ENCODE assay signal across 29 mouse cellular contexts in the genomic region with DNA sequence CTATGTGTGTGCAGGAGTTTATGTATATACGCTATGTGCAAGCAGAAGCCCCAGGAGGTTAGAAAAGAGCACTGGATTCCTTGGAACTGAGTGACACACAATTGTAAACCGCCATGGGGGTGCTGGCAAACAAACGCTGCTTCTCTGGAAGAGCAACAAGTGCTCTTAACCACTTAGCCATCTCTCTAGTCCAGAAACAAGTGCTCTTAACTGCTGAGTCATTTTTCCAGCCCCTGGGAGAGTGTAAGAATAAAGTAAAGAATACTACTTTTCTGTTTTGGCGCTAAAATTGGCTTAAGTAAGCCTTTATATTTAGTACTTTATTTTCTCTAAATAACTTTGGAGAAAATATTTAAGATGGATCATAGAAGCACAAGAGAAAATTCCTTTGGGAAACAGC. TPM values are rescaled to one million over a fixed set of nuclear protein-coding genes. Genes with fewer than 3 reads are reported as not detected.
DNase-seq lines count a peak whose midpoint lies in the region; ATAC-seq and TF ChIP-seq lines count a peak whose summit lies in the region.
"Had no signal": no experiment of that assay in that cellular context is flagged by ENCODE, and none has a peak within 500 bp of the region (broad histone marks: within the 10 kb centered on the region; RNA-seq: fewer than 3 reads in every experiment).

No protein-coding gene starts in this region.

- no peak for TF ChIP-seq POLR2A in lung, adult 2 months (IDR thresholded peaks at IDR 0.05; ENCODE audit: borderline replicate concordance, extremely low read depth, low read depth, low read length)

- TF ChIP-seq CTCF in lung, adult 2 months (IDR thresholded peaks at IDR 0.05; ENCODE audit: insufficient read depth, low read length), result no peak

- H3K4me3 ChIP-seq in lung, embryonic 16.5 days (ENCODE audit: low read length), result no peak overlapping the region
- no peak overlapping the region for H3K4me3 ChIP-seq in lung, adult 2 months (replicated peaks; ENCODE audit: extremely low read depth, low read depth, low read length)
- no peak overlapping the region for H3K4me3 ChIP-seq in liver, embryonic 11.5 days (ENCODE audit: low read depth, low read length)
- H3K4me3 ChIP-seq: embryonic facial prominence, embryonic 12.5 days; embryonic facial prominence, embryonic 15.5 days; heart, embryonic 12.5 days; heart, embryonic 15.5 days; hindbrain, embryonic 10.5 days; hindbrain, embryonic 13.5 days had no signal

- 0 out of 2 replicates have a peak, but pooled peaks cover 2% of the 10 kb centered on the region for H3K9me3 ChIP-seq in lung, embryonic 16.5 days (ENCODE audit: control insufficient read depth, low read length)
- H3K9me3 ChIP-seq in liver, embryonic 11.5 days (ENCODE audit: control insufficient read depth, low read length), result no peaks in the 10 kb centered on the region
- H3K9me3 ChIP-seq: embryonic facial prominence, embryonic 12.5 days; embryonic facial prominence, embryonic 15.5 days; G1E; heart, embryonic 15.5 days; hindbrain, embryonic 10.5 days; hindbrain, embryonic 13.5 days had no signal

- no peaks in the 10 kb centered on the region for H3K4me1 ChIP-seq in lung, embryonic 16.5 days (replicated peaks; ENCODE audit: control insufficient read depth, insufficient read depth, low read length)
- no peaks in the 10 kb centered on the region for H3K4me1 ChIP-seq in lung, adult 2 months (ENCODE audit: control insufficient read depth, insufficient read depth, low read length)
- no peaks in the 10 kb centered on the region for H3K4me1 ChIP-seq in liver, embryonic 11.5 days (replicated peaks; ENCODE audit: control insufficient read depth, insufficient read depth, low read length)
- H3K4me1 ChIP-seq: embryonic facial prominence, embryonic 12.5 days; embryonic facial prominence, embryonic 15.5 days; hindbrain, embryonic 13.5 days had no signal

- ATAC-seq in lung, embryonic 16.5 days (ENCODE audit: low read depth), result 0 out of 2 replicates have a peak, but pooled peaks have one; percentile 45
- ATAC-seq in liver, embryonic 11.5 days (replicated peaks; ENCODE audit: low FRiP score), result no peak
- ATAC-seq: forebrain, embryonic 14.5 days; forebrain, postnatal 0 days; hindbrain, embryonic 16.5 days; Patski had no signal

- H3K27me3 ChIP-seq in lung, embryonic 16.5 days (ENCODE audit: control insufficient read depth, insufficient read depth, low read depth, low read length), result no peaks in the 10 kb centered on the region
- H3K27me3 ChIP-seq in liver, embryonic 11.5 days (replicated peaks; ENCODE audit: control insufficient read depth, insufficient read depth, low read length), result no peaks in the 10 kb centered on the region
- H3K27me3 ChIP-seq: embryonic facial prominence, embryonic 12.5 days; embryonic facial prominence, embryonic 15.5 days; heart, embryonic 12.5 days; heart, embryonic 15.5 days; hindbrain, embryonic 13.5 days; Patski had no signal

- DNase-seq in lung, adult 2 months, result no peak
- peak; percentile 44 for DNase-seq in R1 (ENCODE audit: low read depth, low spot score)
- DNase-seq in lung, postnatal 36 days, result peak; percentile 44
- DNase-seq in liver, embryonic 11.5 days (ENCODE audit: low spot score), result no peak
- no peak for DNase-seq in neural tube, embryonic 10.5 days (ENCODE audit: extremely low spot score, low spot score)
- DNase-seq: adrenal gland, adult 2 months; adrenal gland, postnatal 14 days; cerebellum, adult 11 months; cerebellum, adult 2 months; cerebellum, adult 9-11 months; cerebellum, postnatal 25 days; forebrain, postnatal 0 days; gastrocnemius, postnatal 25 days; heart, adult 18-20 months; heart, postnatal 10 days; heart, postnatal 36 days had no signal

- H3K27ac ChIP-seq in lung, embryonic 16.5 days (ENCODE audit: low read length), result no peak overlapping the region
- H3K27ac ChIP-seq in liver, embryonic 11.5 days (ENCODE audit: low read depth, low read length), result no peak overlapping the region
- H3K27ac ChIP-seq: embryonic facial prominence, embryonic 12.5 days; embryonic facial prominence, embryonic 15.5 days; heart, embryonic 15.5 days; hindbrain, embryonic 10.5 days; hindbrain, embryonic 13.5 days had no signal

- H3K4me2 ChIP-seq in lung, embryonic 16.5 days (ENCODE audit: low read depth, low read length), result no peak overlapping the region
- no peak overlapping the region for H3K4me2 ChIP-seq in liver, embryonic 11.5 days
- H3K4me2 ChIP-seq: embryonic facial prominence, embryonic 12.5 days; embryonic facial prominence, embryonic 15.5 days; heart, embryonic 12.5 days; heart, embryonic 15.5 days; hindbrain, embryonic 13.5 days had no signal

- WGBS in lung, embryonic 16.5 days, result 47% methylated on average over 4 of the region's 4 CpGs
- WGBS in lung, adult 2 months, result 48% methylated on average over 4 of the region's 4 CpGs
- 74% methylated on average over 4 of the region's 4 CpGs for WGBS in liver, embryonic 11.5 days

- peaks cover 9% of the 10 kb centered on the region for H3K36me3 ChIP-seq in lung, embryonic 16.5 days (ENCODE audit: control insufficient read depth, insufficient read depth, low read length)
- H3K36me3 ChIP-seq in liver, embryonic 11.5 days (ENCODE audit: control insufficient read depth, insufficient read depth, low read length), result no peaks in the 10 kb centered on the region

- no peak overlapping the region for H3K9ac ChIP-seq in lung, embryonic 16.5 days (ENCODE audit: low read length)
- H3K9ac ChIP-seq in liver, embryonic 11.5 days (ENCODE audit: low read depth, low read length), result no peak overlapping the region
- H3K9ac ChIP-seq: embryonic facial prominence, embryonic 12.5 days; embryonic facial prominence, embryonic 15.5 days; forebrain, postnatal 0 days; heart, embryonic 12.5 days; heart, embryonic 15.5 days; hindbrain, embryonic 13.5 days had no signal

RNA-seq across cellular contexts. Expression of a gene that starts 21.1 kb away (rescaled TPM):
- 28.1 and 31.2 TPM in 2 replicates for polyA plus RNA-seq in lung, embryonic 16.5 days (2015; fragmentation: Nextera tagmentation; extraction: Ambion mirVana)
- 1.8 and 4.3 TPM in 2 replicates for polyA plus RNA-seq in lung, adult 2 months (2012; rRNA removed)
- polyA plus RNA-seq in liver, embryonic 11.5 days (2014; fragmentation: Nextera tagmentation; extraction: Ambion mirVana), result 67.9 and 69.0 TPM in 2 replicates

RNA-seq across cellular contexts. Expression of a gene that starts 41.3 kb away (rescaled TPM):
- 9.6 and 10.9 TPM in 2 replicates for polyA plus RNA-seq in lung, embryonic 16.5 days (2015; fragmentation: Nextera tagmentation; extraction: Ambion mirVana)
- 2.4 and 4.8 TPM in 2 replicates for polyA plus RNA-seq in lung, adult 2 months (2012; rRNA removed)
- 11.5 and 13.1 TPM in 2 replicates for polyA plus RNA-seq in liver, embryonic 11.5 days (2014; fragmentation: Nextera tagmentation; extraction: Ambion mirVana)

RNA-seq across cellular contexts. Expression of a gene that starts 41.3 kb away (rescaled TPM):
- polyA plus RNA-seq in lung, embryonic 16.5 days (2015; fragmentation: Nextera tagmentation; extraction: Ambion mirVana), result 27.6 and 27.8 TPM in 2 replicates
- polyA plus RNA-seq in lung, adult 2 months (2012; rRNA removed), result 15.7 and 19.6 TPM in 2 replicates
- 23.3 and 25.6 TPM in 2 replicates for polyA plus RNA-seq in liver, embryonic 11.5 days (2014; fragmentation: Nextera tagmentation; extraction: Ambion mirVana)

RNA-seq across cellular contexts. Expression of a gene that starts 53.6 kb away (rescaled TPM):
- not detected in 2 replicates for polyA plus RNA-seq in lung, embryonic 16.5 days (2015; fragmentation: Nextera tagmentation; extraction: Ambion mirVana)
- polyA plus RNA-seq in lung, adult 2 months (2012; rRNA removed), result 1.1 and 1.4 TPM in 2 replicates
- polyA plus RNA-seq in liver, embryonic 11.5 days (2014; fragmentation: Nextera tagmentation; extraction: Ambion mirVana), result 0.08 TPM in 1 of 2 replicates, not detected in the other
- polyA plus RNA-seq: cerebellum, adult 2 months; forebrain, embryonic 11.5 days; G1E; gonadal fat pad, adult 2 months had no signal

Comparison
In these comparisons a context has a peak if more than half of its experiments do, and no peak if none do; other contexts are left out.
1. DNase-seq: peak in R1 (single experiment) and lung, postnatal 36 days (single experiment); none in lung, adult 2 months (single experiment), liver, embryonic 11.5 days (single experiment) and neural tube, embryonic 10.5 days (single experiment).